Mouse (Mus musculus) retina, postnatal 1 day (tissue): ENCODE data around the gene Csnk2a2.
A peak's percentile ranks its signal among the peaks of the same experiment; 100 is the strongest.

Source experiments
- DNase-seq: peaks from one replicate; pipeline ENCODE4 v3.0.0-alpha.2; 2012

Gene Csnk2a2

GRCm38 (mm10) chr8:95490006-95490405, at the start of gene Csnk2a2:
Gene Csnk2a2 (minus strand): TSS chr8:95490039.
- no peak for DNase-seq

GRCm38 (mm10) chr8:95539487-95539886, 49.6 kb upstream of the Csnk2a2 start:
- DNase-seq = no peak

GRCm38 (mm10) chr8:95533584-95534387, 43.9 kb upstream of the Csnk2a2 start, which contains the start of gene Ccdc113:
Gene Ccdc113 (plus strand): TSS chr8:95534085.
- peak; percentile 91 for DNase-seq

- DNase-seq = no peak
Observed at GRCm38 (mm10) chr8:95532206-95532605, 42.4 kb upstream of the Csnk2a2 start.

- no peak for DNase-seq
Observed at GRCm38 (mm10) chr8:95528750-95529310, 39.0 kb upstream of the Csnk2a2 start.

GRCm38 (mm10) chr8:95528194-95528593, 38.4 kb upstream of the Csnk2a2 start:
- no peak for DNase-seq

- DNase-seq = no peak
Observed at GRCm38 (mm10) chr8:95523991-95524390, 34.2 kb upstream of the Csnk2a2 start.

GRCm38 (mm10) chr8:95516928-95517327, 27.1 kb upstream of the Csnk2a2 start:
- DNase-seq = no peak

GRCm38 (mm10) chr8:95513219-95513618, 23.4 kb upstream of the Csnk2a2 start:
- no peak for DNase-seq

GRCm38 (mm10) chr8:95512257-95512656, 22.4 kb upstream of the Csnk2a2 start:
- DNase-seq = no peak

GRCm38 (mm10) chr8:95506245-95506644, 16.4 kb upstream of the Csnk2a2 start:
- peak; percentile 10 for DNase-seq

GRCm38 (mm10) chr8:95505606-95506005, 15.8 kb upstream of the Csnk2a2 start:
- DNase-seq = no peak

- DNase-seq = no peak
Observed at GRCm38 (mm10) chr8:95504835-95505234, 15.0 kb upstream of the Csnk2a2 start.

- DNase-seq = no peak
Observed at GRCm38 (mm10) chr8:95502431-95502830, 12.6 kb upstream of the Csnk2a2 start.

GRCm38 (mm10) chr8:95500436-95500835, 10.6 kb upstream of the Csnk2a2 start:
- peak; percentile 76 for DNase-seq

GRCm38 (mm10) chr8:95499266-95500064, 9.6 kb upstream of the Csnk2a2 start:
- peak; percentile 74 for DNase-seq

- DNase-seq = no peak
Observed at GRCm38 (mm10) chr8:95497821-95498220, 8.0 kb upstream of the Csnk2a2 start.

GRCm38 (mm10) chr8:95496420-95496819, 6.6 kb upstream of the Csnk2a2 start:
- no peak for DNase-seq

- DNase-seq = no peak
Observed at GRCm38 (mm10) chr8:95495444-95495843, 5.6 kb upstream of the Csnk2a2 start.

GRCm38 (mm10) chr8:95492057-95492456, 2.2 kb upstream of the Csnk2a2 start:
- no peak for DNase-seq

GRCm38 (mm10) chr8:95488698-95489332, 1.0 kb downstream of the Csnk2a2 start:
- DNase-seq = peak; percentile 91

GRCm38 (mm10) chr8:95487800-95488697, 1.8 kb downstream of the Csnk2a2 start:
- DNase-seq = peak; percentile 18
